Mouse (Mus musculus) bone marrow, adult 2 months (tissue): ENCODE data around the gene Taf6l.

Experiments used
- CTCF ChIP-seq: fragments of 200-500 bp; IDR thresholded peaks from 2 replicates; pipeline ENCODE4 v1.5.1; 2011; ENCODE audit warnings: low read length, control low read depth; ENCODE audit not compliant: control insufficient read depth, insufficient read depth
- POLR2A ChIP-seq: fragments of 200-500 bp; IDR thresholded peaks from 2 replicates; pipeline ENCODE4 v1.6.1; 2011; ENCODE audit warnings: low read depth, mild to moderate bottlenecking, control low read depth, low read length, borderline replicate concordance; ENCODE audit not compliant: control insufficient read depth

GRCm38 (mm10) chr19:8742176-8742575 is 44.0 kb downstream of the Taf6l start:
- TF ChIP-seq CTCF (no peak), POLR2A (peak; percentile 9; the same call in 1 of the 2 replicates)
